Mouse (Mus musculus) lung, postnatal 0 days (tissue): ENCODE results near the gene E2f6. TPM values are rescaled to one million over a fixed set of nuclear protein-coding genes. Genes with fewer than 3 reads are reported as not detected.

Experiments used
- ATAC-seq: fragments of 200-750 bp; cut with Nextera tagmentation; 2 replicates; pipeline ENCODE4 v1.8.0; 2017; ENCODE audit warnings: moderate library complexity
- DNase-seq: peaks from one replicate; pipeline ENCODE4 v3.0.0-alpha.2; 2016; ENCODE audit warnings: low spot score
- H3K27ac ChIP-seq: fragments of 300-500 bp; sonication (generic); 2 replicates; pipeline ENCODE4 v1.5.1; 2014; ENCODE audit warnings: antibody characterized with exemption, mild to moderate bottlenecking, low read length, mixed read lengths
- H3K27me3 ChIP-seq: fragments of 300-500 bp; sonication (generic); replicated peaks from 2 replicates; pipeline ENCODE4 v1.6.1; 2014; ENCODE audit warnings: low read length, mixed read lengths; ENCODE audit not compliant: insufficient read depth
- H3K36me3 ChIP-seq: fragments of 300-500 bp; sonication (generic); 2 replicates; pipeline ENCODE4 v1.6.1; 2014; ENCODE audit warnings: low read length, mixed read lengths; ENCODE audit not compliant: insufficient read depth
- H3K4me1 ChIP-seq: fragments of 300-500 bp; sonication (generic); 2 replicates; pipeline ENCODE4 v1.6.1; 2014; ENCODE audit warnings: antibody characterized with exemption, low read depth, low read length, mixed read lengths; ENCODE audit not compliant: insufficient read depth
- H3K4me2 ChIP-seq: fragments of 300-500 bp; sonication (generic); replicated peaks from 2 replicates; pipeline ENCODE4 v1.6.1; 2014; ENCODE audit warnings: low read depth, mild to moderate bottlenecking, low read length, moderate library complexity, mixed read lengths
- H3K4me3 ChIP-seq: fragments of 300-500 bp; sonication (generic); 2 replicates; pipeline ENCODE4 v1.5.1; 2014; ENCODE audit warnings: low read depth, low read length
- H3K9ac ChIP-seq: fragments of 300-500 bp; sonication (generic); replicated peaks from 2 replicates; pipeline ENCODE4 v1.6.1; 2014; ENCODE audit warnings: low read depth, mild to moderate bottlenecking
- H3K9me3 ChIP-seq: fragments of 300-500 bp; sonication (generic); 2 replicates; pipeline ENCODE4 v1.6.1; 2016; ENCODE audit warnings: low read length, mixed read lengths
- CTCF ChIP-seq: IDR thresholded peaks from 2 replicates; pipeline ENCODE4 v1.5.1; 2016; ENCODE audit warnings: antibody characterized with exemption, mild to moderate bottlenecking
- EP300 ChIP-seq: IDR thresholded peaks from 2 replicates; pipeline ENCODE4 v1.6.1; 2016; ENCODE audit warnings: antibody characterized with exemption, mild to moderate bottlenecking, control low read depth
- WGBS: fragments of 180-500 bp; shearing (Covaris S2); extraction: QIAGEN DNeasy Blood & Tissue Kit; methylation state at CpG from one replicate; pipeline ENCODE4 v1.1.7; 2014; 5-methylcytosine and 5-hydroxymethylcytosine counted together
- microRNA-seq: library from miRNA; unstranded; fragments of <30 nt; microRNA quantifications from one replicate; pipeline ENCODE4, GENCODE M21; 2016
- polyA plus RNA-seq: library from polyadenylated mRNA; unstranded; fragments of >200 nt; fragmentation: Nextera tagmentation; extraction: Ambion mirVana; gene quantifications from 2 replicates; pipeline ENCODE4 v1.2.1, GENCODE M21; 2015

Gene E2f6
- polyA plus RNA-seq, 1 experiment from 2014 or later, result 11.1 TPM

DNA sequence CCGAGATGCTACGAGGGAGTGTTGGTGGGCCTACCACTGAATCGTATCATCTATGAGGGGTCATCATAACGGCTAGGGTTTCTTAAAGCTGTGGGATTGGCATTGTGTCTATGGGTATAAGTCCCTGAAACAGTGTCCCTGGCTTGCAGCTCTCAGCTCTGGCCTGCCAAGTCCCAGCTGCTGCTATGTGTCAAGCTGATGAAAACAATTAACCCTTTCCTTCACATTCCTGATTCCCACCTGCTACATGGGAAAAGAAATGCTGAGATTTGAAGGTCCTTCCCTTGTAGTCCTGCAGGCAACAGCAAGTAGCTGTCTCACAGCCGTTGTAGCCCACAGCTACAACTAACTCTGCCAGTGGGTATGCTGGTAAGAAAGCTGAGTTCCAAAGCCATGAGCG is 75.6 kb downstream of the E2f6 start:
- H3K36me3 ChIP-seq, result no peaks in the 10 kb centered on the region
- no peak overlapping the region for H3K9ac ChIP-seq
- DNase-seq, result no peak
- TF ChIP-seq CTCF, result no peak
- TF ChIP-seq EP300, result no peak
- no peak overlapping the region for H3K27ac ChIP-seq
- no peak overlapping the region for H3K4me3 ChIP-seq
- no peaks in the 10 kb centered on the region for H3K27me3 ChIP-seq
- no peak overlapping the region for H3K4me2 ChIP-seq
- no peaks in the 10 kb centered on the region for H3K9me3 ChIP-seq
- no peak for ATAC-seq
- 75% methylated on average over 6 of the region's 6 CpGs for WGBS
- H3K4me1 ChIP-seq, result no peaks in the 10 kb centered on the region

Small RNAs within 50 kb of the gene (microRNA-seq; reads per million reads assigned to microRNA genes)
- gene Gm44305, result not detected

Other genes with a start within 250 kb of the E2f6 start
- 7.3 and 9.0 TPM in 2 replicates for gene Lpin1, start 200.0 kb upstream of the E2f6 start, polyA plus RNA-seq
- gene Ntsr2, start 157.6 kb upstream of the E2f6 start, polyA plus RNA-seq, result 0.39 and 0.48 TPM in 2 replicates
- gene Greb1, start 10.1 kb upstream of the E2f6 start, polyA plus RNA-seq, result 0.46 and 1.1 TPM in 2 replicates
- 18.2 and 22.9 TPM in 2 replicates for gene Rock2, start 83.9 kb downstream of the E2f6 start, polyA plus RNA-seq
- gene Pqlc3, start 189.4 kb downstream of the E2f6 start, polyA plus RNA-seq, result 10.6 and 11.5 TPM in 2 replicates
- 13.6 and 16.9 TPM in 2 replicates for gene 2410004P03Rik, start 200.8 kb downstream of the E2f6 start, polyA plus RNA-seq